Mouse (Mus musculus) cerebellum, postnatal 10 days (tissue): ENCODE results near the gene Oaf.

ENCODE experiments used
- DNase-seq, 2 experiments: peaks; one replicate each; pipeline ENCODE4 v3.0.0; 2021; ENCODE audit warnings: mixed read lengths in 2 of 2

The Oaf gene

DNA sequence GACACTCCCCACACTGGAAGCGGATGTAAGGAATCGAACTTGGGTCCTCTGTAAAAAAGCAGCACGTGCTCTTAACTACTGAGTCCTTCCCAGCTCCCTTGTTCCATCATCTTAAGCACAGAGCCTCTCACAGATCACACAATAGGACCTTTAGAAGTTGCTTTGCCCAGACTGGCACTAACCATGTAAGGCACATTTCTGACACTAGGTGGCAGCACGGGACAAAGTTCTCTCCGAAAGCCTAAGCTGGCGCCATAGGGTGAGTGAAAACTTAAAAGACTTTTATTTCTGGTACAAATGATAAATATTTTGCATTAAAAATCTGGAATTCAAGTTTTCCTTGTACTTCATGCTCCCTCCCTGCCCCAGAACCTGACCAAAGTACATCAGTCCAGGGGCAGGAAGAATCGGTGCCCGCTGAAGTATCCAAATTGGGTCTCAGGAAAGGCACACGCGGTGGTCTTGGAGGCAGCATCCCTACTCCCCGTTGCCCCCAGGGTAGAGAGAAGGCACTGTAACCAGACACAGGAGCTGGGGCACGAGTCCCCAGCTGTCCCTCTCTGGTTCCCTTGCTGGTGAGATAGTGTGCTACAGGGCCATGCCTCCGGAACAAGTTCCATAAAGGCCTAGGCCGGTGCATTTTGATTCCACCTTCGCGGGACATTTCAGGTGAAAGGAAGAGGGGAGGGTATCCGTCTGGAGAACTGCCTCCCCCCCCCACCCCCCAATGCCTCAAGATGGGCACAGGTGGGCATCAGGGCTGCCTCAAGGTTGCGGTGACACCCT, 17.9 kb downstream of the Oaf start:
- DNase-seq, result peak; percentile 91 to 93

DNA sequence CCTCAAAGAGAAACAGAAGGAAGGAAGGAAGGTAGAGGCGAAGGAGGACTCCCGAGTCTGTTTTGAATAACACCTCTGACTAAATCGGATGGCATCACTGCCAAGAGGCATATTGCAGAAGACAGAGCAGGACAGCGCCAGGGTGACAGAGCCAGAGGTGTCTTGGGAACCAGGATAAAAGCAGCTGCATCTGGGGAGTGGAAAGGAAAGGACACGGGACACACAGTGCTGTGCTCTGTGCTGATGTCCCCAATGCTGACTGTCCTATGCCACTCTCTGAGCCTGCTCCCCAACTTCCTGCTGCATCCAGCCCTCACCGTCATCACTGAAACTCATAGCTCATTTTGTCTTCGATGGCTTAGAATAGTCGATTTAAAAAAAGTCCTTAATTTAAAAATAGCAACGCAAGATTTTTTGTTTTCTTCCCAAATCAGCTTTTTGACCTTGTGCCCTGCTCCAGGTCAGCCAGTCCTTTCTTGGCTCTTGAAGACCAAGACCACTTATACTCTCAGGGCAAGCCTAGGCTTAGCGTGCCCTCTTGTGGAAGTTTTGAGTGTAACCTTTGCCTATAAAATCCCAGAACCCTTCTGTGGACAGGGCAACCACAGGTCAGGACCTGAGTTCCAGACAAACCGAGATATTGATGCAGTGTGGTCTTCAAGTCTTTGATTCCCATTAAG, 28.8 kb downstream of the Oaf start:
- peak; percentile 80 to 84 for DNase-seq

- DNase-seq, result peak; percentile 47 to 64
Observed at GRCm38 (mm10) chr9:43210190-43210682, 29.5 kb downstream of the Oaf start, which contains the start of gene Pou2f3. Gene Pou2f3, minus strand, starts transcription at chr9:43210369.

DNA sequence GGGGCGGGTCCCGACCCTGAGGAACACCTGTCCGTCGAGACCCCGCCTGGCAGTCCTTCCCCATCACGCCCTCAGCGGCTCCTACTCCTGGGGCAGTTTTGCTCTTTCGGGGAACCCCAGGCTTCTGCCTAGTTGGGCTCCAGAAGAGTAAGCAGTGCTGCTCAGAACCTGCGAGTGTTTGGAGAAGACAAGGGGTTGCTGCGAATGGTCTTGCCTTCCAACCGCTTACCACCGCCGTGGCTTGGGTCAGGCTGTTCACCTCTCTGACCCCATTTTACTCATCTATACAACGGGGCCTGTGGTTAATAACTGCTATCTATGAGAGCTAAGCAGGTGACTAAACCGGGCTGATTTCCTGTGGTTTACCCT, 33.7 kb downstream of the Oaf start:
- no peak for DNase-seq

DNA sequence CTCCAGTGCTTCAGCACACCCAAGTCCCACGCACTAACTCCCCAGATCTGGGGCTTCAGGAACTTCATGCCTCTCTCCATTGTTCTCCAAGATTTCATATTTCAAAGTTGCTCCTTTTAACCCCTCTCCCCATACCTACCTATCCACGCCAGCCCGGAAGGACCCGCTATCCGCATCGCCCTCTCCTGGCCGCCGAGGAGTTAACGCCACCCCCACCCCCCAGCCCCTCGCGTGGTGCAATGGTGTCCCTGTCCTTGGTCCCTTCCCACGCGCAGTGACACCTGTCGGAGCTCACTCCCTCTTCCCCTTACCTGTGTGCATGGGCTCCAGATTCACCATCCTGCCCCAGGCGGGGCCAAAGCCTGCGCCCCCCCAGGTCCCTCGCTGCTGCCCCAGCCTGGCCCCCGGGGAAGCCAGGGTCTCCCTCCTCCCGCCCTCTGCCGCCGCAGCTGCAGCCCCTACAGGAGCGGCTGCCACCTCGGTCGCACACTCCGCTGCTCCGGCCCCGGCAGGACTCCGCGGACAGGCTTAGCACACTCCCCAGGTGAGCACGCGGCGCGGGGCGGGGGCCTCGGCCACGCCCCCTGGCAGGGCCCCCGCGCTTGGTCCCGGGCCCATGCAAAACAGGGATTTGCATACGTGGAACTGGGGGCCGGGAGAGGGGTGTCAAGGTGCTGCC, 34.2 kb downstream of the Oaf start:
- peak in 1 of 2 experiments; percentile 12 for DNase-seq

GRCm38 (mm10) chr9:43200212-43200611, 39.5 kb downstream of the Oaf start:
- DNase-seq, result no peak

DNA sequence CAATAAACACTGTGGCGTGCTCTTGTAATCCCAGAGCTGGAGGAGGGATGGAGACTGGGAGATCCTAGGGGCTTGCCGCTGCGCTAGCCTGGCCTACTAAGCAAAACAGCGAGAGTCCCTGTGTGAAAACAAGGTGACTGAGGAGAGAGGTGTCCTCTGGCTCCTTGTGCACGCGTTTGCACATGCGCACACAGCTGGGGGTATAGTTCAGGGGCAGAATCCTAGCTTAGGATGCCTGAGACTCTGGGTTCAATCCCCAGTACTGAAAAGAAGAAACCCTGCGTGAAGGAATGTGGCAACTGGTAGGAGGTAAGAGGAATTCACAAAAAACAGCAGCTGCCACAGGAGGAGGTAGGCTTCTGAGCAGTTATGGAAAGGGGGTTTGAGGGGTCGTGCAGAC, 45.7 kb downstream of the Oaf start:
- DNase-seq, result no peak

DNA sequence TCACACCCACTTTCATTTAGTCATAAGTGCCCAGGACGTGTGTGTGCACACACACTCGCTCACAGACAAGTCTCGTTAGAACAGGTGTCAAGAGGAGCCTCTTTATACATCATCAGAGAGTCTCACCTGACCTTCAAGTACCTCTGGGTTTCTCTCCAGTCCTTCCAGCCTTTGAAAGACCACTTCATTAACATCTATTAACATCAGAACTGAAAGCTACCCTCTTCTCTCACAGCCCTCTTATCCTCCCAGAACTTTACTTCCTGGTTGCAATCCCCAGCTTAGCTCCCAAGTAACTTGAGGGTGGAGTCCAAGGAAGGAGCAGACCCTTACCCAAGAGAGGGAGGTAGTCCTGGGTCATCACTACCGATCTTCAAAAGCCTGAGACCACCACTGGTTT, 48.1 kb downstream of the Oaf start:
- DNase-seq, result no peak

DNA sequence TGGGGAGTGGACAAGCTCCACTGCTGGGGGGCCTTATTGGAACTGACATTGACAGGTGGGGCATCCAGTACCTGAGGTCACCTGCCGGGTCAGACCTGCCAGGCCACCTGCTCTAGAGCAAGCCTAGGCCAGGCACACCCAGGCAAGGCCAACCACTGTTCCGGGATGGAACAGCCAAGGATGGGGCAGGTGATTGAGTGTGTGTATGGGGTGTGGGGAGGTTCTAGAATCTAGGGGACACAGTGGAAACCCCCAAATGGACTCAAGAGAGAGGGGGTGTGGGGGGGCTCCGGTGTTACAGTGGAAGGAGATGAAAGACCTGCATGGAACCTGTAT, 50.7 kb downstream of the Oaf start:
- DNase-seq, result no peak

- no peak for DNase-seq
Observed at GRCm38 (mm10) chr9:43188309-43189020, 51.2 kb downstream of the Oaf start.

DNA sequence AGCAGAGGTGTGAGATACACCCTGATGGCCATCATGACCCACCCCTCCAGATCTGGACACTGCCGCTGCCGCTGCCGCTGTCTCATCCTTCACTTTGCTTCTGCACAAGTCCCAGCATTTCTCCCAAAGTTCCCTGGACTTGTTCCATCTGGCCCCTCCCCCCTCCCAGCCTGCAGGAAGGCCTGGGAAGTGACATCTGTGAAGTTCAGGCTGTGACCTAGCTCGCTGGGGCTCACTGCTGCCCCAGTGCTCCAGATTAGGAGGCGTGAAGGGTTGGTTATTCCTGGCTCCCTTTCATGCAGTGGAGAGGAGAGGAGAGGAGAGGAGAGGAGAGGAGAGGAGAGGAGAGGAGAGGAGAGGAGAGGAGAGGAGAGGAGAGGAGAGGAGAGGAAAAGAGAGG, 60.1 kb downstream of the Oaf start:
- DNase-seq, result peak in 1 of 2 experiments; percentile 19

GRCm38 (mm10) chr9:43178172-43178571, 61.5 kb downstream of the Oaf start:
- no peak for DNase-seq
